ENCODE assay signal across 17 mouse cellular contexts in the genomic region with DNA sequence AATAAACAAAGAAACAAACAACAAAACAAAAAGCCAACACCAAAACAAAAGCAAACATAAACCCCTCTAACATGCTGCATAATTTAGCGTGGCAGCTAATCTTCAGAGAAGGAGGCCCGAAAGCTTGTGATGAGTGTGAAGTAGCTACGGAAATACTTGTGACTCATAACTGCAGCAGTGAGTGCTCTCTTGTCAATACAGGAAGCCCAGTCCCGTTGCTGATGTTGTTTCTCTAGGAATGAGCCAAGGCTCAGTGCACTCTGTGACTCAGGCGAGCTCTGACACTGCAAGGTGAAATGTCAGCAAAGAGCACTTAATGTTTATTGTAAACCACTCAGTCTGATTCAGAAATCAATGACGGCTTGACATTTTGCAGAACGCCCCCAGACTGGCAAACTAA. TPM values are rescaled to one million over a fixed set of nuclear protein-coding genes. Genes with fewer than 3 reads are reported as not detected.
A peak's percentile ranks its signal among the peaks of the same experiment; 100 is the strongest.
DNase-seq lines count a peak whose midpoint lies in the region; ATAC-seq and TF ChIP-seq lines count a peak whose summit lies in the region.
"Had no signal": no experiment of that assay in that cellular context is flagged by ENCODE, and none has a peak within 500 bp of the region (broad histone marks: within the 10 kb centered on the region; RNA-seq: fewer than 3 reads in every experiment).

No protein-coding gene starts in this region.

- peak; percentile 52 for ATAC-seq in liver, postnatal 0 days
- ATAC-seq in liver, embryonic 12.5 days = no peak
- peak; percentile 57 for ATAC-seq in Patski
- peak; percentile 87 for ATAC-seq in stomach, postnatal 0 days (ENCODE audit: low FRiP score, low TSS enrichment)
- ATAC-seq: forebrain, embryonic 16.5 days; hindbrain, embryonic 16.5 days had no signal

- no peaks in the 10 kb centered on the region for H3K27me3 ChIP-seq in liver, postnatal 0 days (ENCODE audit: insufficient read depth, low read length)
- peaks cover 9% of the 10 kb centered on the region; the same call in 1 of the 2 replicates for H3K27me3 ChIP-seq in liver, embryonic 12.5 days (replicated peaks)
- peaks cover 16% of the 10 kb centered on the region for H3K27me3 ChIP-seq in Patski
- H3K27me3 ChIP-seq in stomach, postnatal 0 days (ENCODE audit: control insufficient read depth, insufficient read depth, low read length) = no peaks in the 10 kb centered on the region
- H3K27me3 ChIP-seq: limb, embryonic 15.5 days; lung, embryonic 15.5 days had no signal

- POLR2A ChIA-PET in Patski (lab: Charles Lee) = interaction anchor here (0.7 kb wide), 1 partner anchor 23 kb away, joined by 3 read pairs; no protein-coding TSS in a partner anchor

- H3K4me1 ChIP-seq in liver, postnatal 0 days (ENCODE audit: insufficient read depth) = peaks cover 3% of the 10 kb centered on the region
- H3K4me1 ChIP-seq in liver, embryonic 12.5 days = no peaks in the 10 kb centered on the region
- H3K4me1 ChIP-seq in stomach, postnatal 0 days (replicated peaks; ENCODE audit: control insufficient read depth, insufficient read depth) = no peaks in the 10 kb centered on the region
- H3K4me1 ChIP-seq: embryonic facial prominence, embryonic 10.5 days; heart, embryonic 13.5 days; limb, embryonic 15.5 days; lung, embryonic 15.5 days had no signal

- H3K27ac ChIP-seq in liver, postnatal 0 days (ENCODE audit: low read depth) = peak overlapping the region; percentile 49
- H3K27ac ChIP-seq in liver, embryonic 12.5 days = no peak overlapping the region
- no peak overlapping the region for H3K27ac ChIP-seq in stomach, postnatal 0 days (replicated peaks)
- H3K27ac ChIP-seq: embryonic facial prominence, embryonic 10.5 days; heart, embryonic 13.5 days; limb, embryonic 15.5 days; lung, embryonic 15.5 days had no signal

- H3K9ac ChIP-seq in liver, postnatal 0 days (replicated peaks) = no peak overlapping the region
- no peak overlapping the region for H3K9ac ChIP-seq in liver, embryonic 12.5 days
- H3K9ac ChIP-seq in stomach, postnatal 0 days (ENCODE audit: low read length) = no peak overlapping the region
- H3K9ac ChIP-seq: heart, embryonic 13.5 days; limb, embryonic 15.5 days; lung, embryonic 15.5 days had no signal

- 56% methylated on average over 7 of the region's 7 CpGs for WGBS in liver, postnatal 0 days (ENCODE audit: insufficient replicate concordance)
- WGBS in liver, embryonic 12.5 days (ENCODE audit: insufficient replicate concordance) = 56% methylated on average over 7 of the region's 7 CpGs
- 42% methylated on average over 7 of the region's 7 CpGs for WGBS in stomach, postnatal 0 days

- CTCF ChIA-PET in Patski (lab: Charles Lee) = no interaction called here

- TF ChIP-seq EP300 in liver, postnatal 0 days (IDR thresholded peaks at IDR 0.05; ENCODE audit: low read depth) = no peak
- no peak for TF ChIP-seq EP300 in stomach, postnatal 0 days (optimal IDR thresholded peaks at IDR 0.05)

- no peak for DNase-seq in liver, postnatal 0 days
- DNase-seq in CD4-positive, CD25-positive, alpha-beta regulatory T cell, adult 2 months (ENCODE audit: low read depth, low spot score) = peak; percentile 58
- no peak for DNase-seq in Patski (ENCODE audit: low read depth, low spot score)
- peak; percentile 37 for DNase-seq in stomach, postnatal 0 days (ENCODE audit: low spot score)
- DNase-seq in frontal cortex, postnatal 10 days (ENCODE audit: low spot score in 2 of 2) = no peak
- no peak for DNase-seq in cerebellum, postnatal 36 days
- DNase-seq: cerebellum, postnatal 14 days; heart, postnatal 36 days; kidney, adult 9 months; kidney, postnatal 4 days had no signal

- H3K4me3 ChIP-seq in liver, postnatal 0 days (ENCODE audit: low read depth, low read length) = no peak overlapping the region
- no peak overlapping the region for H3K4me3 ChIP-seq in liver, embryonic 12.5 days
- H3K4me3 ChIP-seq in stomach, postnatal 0 days (ENCODE audit: low read depth, low read length) = no peak overlapping the region
- H3K4me3 ChIP-seq: embryonic facial prominence, embryonic 10.5 days; heart, embryonic 13.5 days; limb, embryonic 15.5 days; lung, embryonic 15.5 days had no signal

- no peaks in the 10 kb centered on the region for H3K9me3 ChIP-seq in liver, postnatal 0 days (ENCODE audit: low read length)
- H3K9me3 ChIP-seq in liver, embryonic 12.5 days (replicated peaks) = no peaks in the 10 kb centered on the region
- no peaks in the 10 kb centered on the region for H3K9me3 ChIP-seq in stomach, postnatal 0 days (ENCODE audit: control insufficient read depth, low read length)
- H3K9me3 ChIP-seq: embryonic facial prominence, embryonic 10.5 days; heart, embryonic 13.5 days; limb, embryonic 15.5 days; lung, embryonic 15.5 days had no signal

- no peaks in the 10 kb centered on the region for H3K36me3 ChIP-seq in liver, postnatal 0 days (replicated peaks; ENCODE audit: insufficient read depth, low read length)
- H3K36me3 ChIP-seq in liver, embryonic 12.5 days = no peaks in the 10 kb centered on the region
- H3K36me3 ChIP-seq in stomach, postnatal 0 days (ENCODE audit: control insufficient read depth, insufficient read depth, low read length) = no peaks in the 10 kb centered on the region
- H3K36me3 ChIP-seq: embryonic facial prominence, embryonic 10.5 days; heart, embryonic 13.5 days; limb, embryonic 15.5 days; lung, embryonic 15.5 days had no signal

- H3K4me2 ChIP-seq in liver, postnatal 0 days (ENCODE audit: low read depth, low read length) = no peak overlapping the region
- H3K4me2 ChIP-seq in liver, embryonic 12.5 days = no peak overlapping the region
- no peak overlapping the region for H3K4me2 ChIP-seq in stomach, postnatal 0 days (replicated peaks; ENCODE audit: low read depth)
- H3K4me2 ChIP-seq: heart, embryonic 13.5 days; limb, embryonic 15.5 days; lung, embryonic 15.5 days had no signal

- in situ Hi-C loops in Patski (cut with MboI; ENCODE audit: low pct_unique_long_range_greater_than_20kb) = no loop called here

- no peak for TF ChIP-seq CTCF in liver, postnatal 0 days (IDR thresholded peaks at IDR 0.05; ENCODE audit: low read depth)
- no peak for TF ChIP-seq CTCF in Patski (IDR thresholded peaks at IDR 0.05)
- no peak for TF ChIP-seq CTCF in stomach, postnatal 0 days (IDR thresholded peaks at IDR 0.05; ENCODE audit: low read depth)

RNA-seq across cellular contexts. Expression of a gene that starts 7.2 kb away (rescaled TPM):
- polyA plus RNA-seq in liver, postnatal 0 days (2015; fragmentation: Nextera tagmentation; extraction: Ambion mirVana) = 420 and 460 TPM in 2 replicates
- 39.3 and 40.7 TPM in 2 replicates for polyA plus RNA-seq in liver, embryonic 12.5 days (2016; fragmentation: Nextera tagmentation; extraction: Ambion mirVana)
- polyA plus RNA-seq in Patski (2021) = 0.18 TPM
- polyA plus RNA-seq in stomach, postnatal 0 days (2015; fragmentation: Nextera tagmentation; extraction: Ambion mirVana) = 49.0 and 52.2 TPM in 2 replicates
- polyA plus RNA-seq: embryonic facial prominence, embryonic 10.5 days had no signal

RNA-seq across cellular contexts. Expression of a gene that starts 51.6 kb away (rescaled TPM):
- polyA plus RNA-seq in liver, postnatal 0 days (2015; fragmentation: Nextera tagmentation; extraction: Ambion mirVana) = 4.0 and 5.3 TPM in 2 replicates
- polyA plus RNA-seq in liver, embryonic 12.5 days (2016; fragmentation: Nextera tagmentation; extraction: Ambion mirVana) = 9.4 and 10.9 TPM in 2 replicates
- polyA plus RNA-seq in Patski (2021) = 60.5 TPM
- polyA plus RNA-seq in stomach, postnatal 0 days (2015; fragmentation: Nextera tagmentation; extraction: Ambion mirVana) = 12.2 and 13.2 TPM in 2 replicates

Comparison
In these comparisons a context has a peak if more than half of its experiments do, and no peak if none do; other contexts are left out.
1. DNase-seq: peak in CD4-positive, CD25-positive, alpha-beta regulatory T cell, adult 2 months (single experiment) and stomach, postnatal 0 days (single experiment); none in liver, postnatal 0 days (single experiment), Patski (single experiment), frontal cortex, postnatal 10 days (0 of 2) and cerebellum, postnatal 36 days (0 of 2).
2. RNA of a gene that starts 7.2 kb away (polyA plus RNA-seq): 420 to 460 TPM in liver, postnatal 0 days, 49.0 to 52.2 TPM in stomach, postnatal 0 days and 39.3 to 40.7 TPM in liver, embryonic 12.5 days; 0.18 TPM in Patski (single experiment); every median in the first group is over 10 times any median in the second.